Mouse (Mus musculus): ENCODE data around the gene Xpot. TPM values are rescaled to one million over a fixed set of nuclear protein-coding genes. Genes with fewer than 3 reads are reported as not detected.

The Xpot gene
- polyA plus RNA-seq (2015; fragmentation: Nextera tagmentation; extraction: Ambion mirVana): 25.6 and 28.7 TPM in 2 replicates

GRCm38 (mm10) chr10:121626186-121626882, at the start of gene Xpot:
Xpot (minus strand) TSS chr10:121626332.
- peaks cover 6% of the 10 kb centered on the region for H3K36me3 ChIP-seq
- peak within 1 kb of the TSS; percentile 71 for H3K4me2 ChIP-seq
- peak within 1 kb of the TSS; percentile 83 for H3K9ac ChIP-seq (replicated peaks)
- H3K9me3 ChIP-seq (replicated peaks): no peaks in the 10 kb centered on the region
- H3K4me1 ChIP-seq: peaks cover 16% of the 10 kb centered on the region
- WGBS: under 1% methylated on average over 46 of the region's 70 CpGs
- H3K4me3 ChIP-seq (replicated peaks): peak within 1 kb of the TSS; percentile 92
- ATAC-seq (ENCODE audit: low FRiP score): peak; percentile 99
- H3K27me3 ChIP-seq (replicated peaks): no peaks in the 10 kb centered on the region
- peak within 1 kb of the TSS; percentile 94 for H3K27ac ChIP-seq (replicated peaks)

- no peak overlapping the region for H3K4me2 ChIP-seq
- H3K4me3 ChIP-seq (replicated peaks): no peak overlapping the region
- no peak overlapping the region for H3K27ac ChIP-seq (replicated peaks)
- H3K9me3 ChIP-seq (replicated peaks): no peaks in the 10 kb centered on the region
- no peaks in the 10 kb centered on the region for H3K36me3 ChIP-seq
- 90% methylated on average over 10 of the region's 10 CpGs for WGBS
- H3K27me3 ChIP-seq (replicated peaks): no peaks in the 10 kb centered on the region
- no peaks in the 10 kb centered on the region for H3K4me1 ChIP-seq
- ATAC-seq (ENCODE audit: low FRiP score): no peak
- H3K9ac ChIP-seq (replicated peaks): no peak overlapping the region
These were observed 43.0 kb upstream of the Xpot start for GRCm38 (mm10) chr10:121669103-121669502.

GRCm38 (mm10) chr10:121665631-121666145, 39.6 kb upstream of the Xpot start:
- ATAC-seq (ENCODE audit: low FRiP score): no peak
- Histone ChIP-seq H3K9me3 (replicated peaks) (no peaks in the 10 kb centered on the region), H3K27ac (replicated peaks) (no peak overlapping the region), H3K4me2 (no peak overlapping the region), H3K4me1 (no peaks in the 10 kb centered on the region), H3K27me3 (replicated peaks) (no peaks in the 10 kb centered on the region), H3K4me3 (replicated peaks) (no peak overlapping the region), H3K36me3 (no peaks in the 10 kb centered on the region), H3K9ac (replicated peaks) (no peak overlapping the region)
- WGBS: 76% methylated on average over 8 of the region's 8 CpGs

GRCm38 (mm10) chr10:121663599-121663998, 37.5 kb upstream of the Xpot start:
- Histone ChIP-seq H3K27me3 (replicated peaks) (no peaks in the 10 kb centered on the region), H3K9me3 (replicated peaks) (no peaks in the 10 kb centered on the region), H3K4me2 (no peak overlapping the region), H3K9ac (replicated peaks) (no peak overlapping the region), H3K4me1 (no peaks in the 10 kb centered on the region), H3K27ac (replicated peaks) (no peak overlapping the region), H3K36me3 (no peaks in the 10 kb centered on the region), H3K4me3 (replicated peaks) (no peak overlapping the region)
- no peak for ATAC-seq (ENCODE audit: low FRiP score)
- 57% methylated on average over 13 of the region's 13 CpGs for WGBS

GRCm38 (mm10) chr10:121662711-121663110, 36.6 kb upstream of the Xpot start:
- Histone ChIP-seq H3K9me3 (replicated peaks) (no peaks in the 10 kb centered on the region), H3K4me2 (no peak overlapping the region), H3K4me3 (replicated peaks) (no peak overlapping the region), H3K9ac (replicated peaks) (no peak overlapping the region), H3K27me3 (replicated peaks) (no peaks in the 10 kb centered on the region), H3K27ac (replicated peaks) (no peak overlapping the region), H3K36me3 (no peaks in the 10 kb centered on the region), H3K4me1 (no peaks in the 10 kb centered on the region)
- WGBS: 93% methylated on average over 2 of the region's 2 CpGs
- ATAC-seq (ENCODE audit: low FRiP score): no peak

GRCm38 (mm10) chr10:121655907-121656306, 29.8 kb upstream of the Xpot start:
- no peak overlapping the region for H3K27ac ChIP-seq (replicated peaks)
- H3K4me3 ChIP-seq (replicated peaks): no peak overlapping the region
- H3K9ac ChIP-seq (replicated peaks): no peak overlapping the region
- H3K4me1 ChIP-seq: no peaks in the 10 kb centered on the region
- H3K36me3 ChIP-seq: no peaks in the 10 kb centered on the region
- 79% methylated on average over 4 of the region's 4 CpGs for WGBS
- H3K4me2 ChIP-seq: no peak overlapping the region
- no peaks in the 10 kb centered on the region for H3K9me3 ChIP-seq (replicated peaks)
- no peak for ATAC-seq (ENCODE audit: low FRiP score)
- H3K27me3 ChIP-seq (replicated peaks): no peaks in the 10 kb centered on the region

- no peak for ATAC-seq (ENCODE audit: low FRiP score)
- no peak overlapping the region for H3K4me2 ChIP-seq
- WGBS: 89% methylated on average over 1 of the region's 1 CpGs
These were observed 26.9 kb upstream of the Xpot start for GRCm38 (mm10) chr10:121653079-121653478.

GRCm38 (mm10) chr10:121646294-121646693, 20.2 kb upstream of the Xpot start:
- Histone ChIP-seq H3K27me3 (replicated peaks) (peaks cover 33% of the 10 kb centered on the region), H3K27ac (replicated peaks) (no peak overlapping the region), H3K9ac (replicated peaks) (no peak overlapping the region), H3K4me1 (peaks cover 14% of the 10 kb centered on the region), H3K4me2 (no peak overlapping the region), H3K36me3 (no peaks in the 10 kb centered on the region), H3K9me3 (replicated peaks) (no peaks in the 10 kb centered on the region), H3K4me3 (replicated peaks) (no peak overlapping the region)
- no peak for ATAC-seq (ENCODE audit: low FRiP score)
- 79% methylated on average over 6 of the region's 6 CpGs for WGBS

More at GRCm38 (mm10) chr10:121653079-121653478, 26.9 kb upstream of the Xpot start:
- no peaks in the 10 kb centered on the region for H3K4me1 ChIP-seq
- H3K36me3 ChIP-seq: no peaks in the 10 kb centered on the region
- no peak overlapping the region for H3K4me3 ChIP-seq (replicated peaks)
- no peak overlapping the region for H3K9ac ChIP-seq (replicated peaks)
- no peaks in the 10 kb centered on the region for H3K9me3 ChIP-seq (replicated peaks)
- no peak overlapping the region for H3K27ac ChIP-seq (replicated peaks)
- no peaks in the 10 kb centered on the region for H3K27me3 ChIP-seq (replicated peaks)

- peak overlapping the region; percentile 98 for H3K4me2 ChIP-seq
- ATAC-seq (ENCODE audit: low FRiP score): no peak
- peak overlapping the region; percentile 38; the same call in 1 of the 2 replicates for H3K9ac ChIP-seq (replicated peaks)
- no peaks in the 10 kb centered on the region for H3K36me3 ChIP-seq
- H3K27ac ChIP-seq (replicated peaks): no peak overlapping the region
- 5% methylated on average over 28 of the region's 28 CpGs for WGBS
- H3K4me1 ChIP-seq: peaks cover 19% of the 10 kb centered on the region
- H3K27me3 ChIP-seq (replicated peaks): peaks cover 39% of the 10 kb centered on the region
- no peaks in the 10 kb centered on the region for H3K9me3 ChIP-seq (replicated peaks)
- H3K4me3 ChIP-seq (replicated peaks): peak overlapping the region; percentile 51
These were observed 16.2 kb upstream of the Xpot start for GRCm38 (mm10) chr10:121642054-121642947.

GRCm38 (mm10) chr10:121641272-121642053, 15.3 kb upstream of the Xpot start, which contains the start of gene D930020B18Rik:
D930020B18Rik (plus strand) TSS chr10:121641588.
- 0 out of 2 replicates have a peak, but pooled peaks have one; percentile 41 for ATAC-seq (ENCODE audit: low FRiP score)
- peak within 1 kb of the TSS; percentile 38; the same call in 1 of the 2 replicates for H3K9ac ChIP-seq (replicated peaks)
- WGBS: under 1% methylated on average over 69 of the region's 69 CpGs

GRCm38 (mm10) chr10:121640944-121641271, 14.8 kb upstream of the Xpot start:
- 15% methylated on average over 10 of the region's 10 CpGs for WGBS
- Histone ChIP-seq H3K4me1 (peaks cover 19% of the 10 kb centered on the region), H3K9me3 (replicated peaks) (no peaks in the 10 kb centered on the region), H3K9ac (replicated peaks) (no peak overlapping the region), H3K4me2 (peak overlapping the region; percentile 98), H3K4me3 (replicated peaks) (peak overlapping the region; percentile 51), H3K27me3 (replicated peaks) (peaks cover 39% of the 10 kb centered on the region), H3K27ac (replicated peaks) (no peak overlapping the region), H3K36me3 (no peaks in the 10 kb centered on the region)
- ATAC-seq (ENCODE audit: low FRiP score): no peak

More at GRCm38 (mm10) chr10:121641272-121642053, 15.3 kb upstream of the Xpot start, which contains the start of gene D930020B18Rik:
- Histone ChIP-seq H3K9me3 (replicated peaks) (no peaks in the 10 kb centered on the region), H3K36me3 (no peaks in the 10 kb centered on the region), H3K4me1 (peaks cover 19% of the 10 kb centered on the region), H3K4me3 (replicated peaks) (peak within 1 kb of the TSS; percentile 51), H3K27ac (replicated peaks) (no peak within 1 kb of the TSS), H3K27me3 (replicated peaks) (peaks cover 39% of the 10 kb centered on the region), H3K4me2 (peak within 1 kb of the TSS; percentile 98)
